Mouse (Mus musculus) hindbrain, postnatal 0 days (tissue): Measurements from ENCODE around the gene Rabif. TPM values are rescaled to one million over a fixed set of nuclear protein-coding genes. Genes with fewer than 3 reads are reported as not detected.
"Not testable (repeated sequence)": the region's sequence is repeated elsewhere in the genome, so short reads cannot be mapped to it uniquely, and the experiment has no call there.

Experiments used
- ATAC-seq: fragments of 200-750 bp; cut with Nextera tagmentation; 2 replicates; pipeline ENCODE4 v1.8.0; 2017; ENCODE audit warnings: mild to moderate bottlenecking, moderate TSS enrichment, moderate library complexity
- DNase-seq: peaks from one replicate; pipeline ENCODE4 v3.0.0-alpha.2; 2015; ENCODE audit warnings: low spot score
- H3K27ac ChIP-seq: fragments of 300-500 bp; sonication (generic); 2 replicates; pipeline ENCODE4 v1.5.1; 2014; ENCODE audit warnings: mild to moderate bottlenecking
- H3K27me3 ChIP-seq: fragments of 300-500 bp; sonication (generic); 2 replicates; pipeline ENCODE4 v1.6.1; 2014; ENCODE audit warnings: low read length, mixed read lengths; ENCODE audit not compliant: insufficient read depth
- H3K36me3 ChIP-seq: fragments of 300-500 bp; sonication (generic); 2 replicates; pipeline ENCODE4 v1.6.1; 2014; ENCODE audit warnings: low read length, mixed read lengths; ENCODE audit not compliant: insufficient read depth
- H3K4me1 ChIP-seq: fragments of 300-500 bp; sonication (generic); 2 replicates; pipeline ENCODE4 v1.6.1; 2014; ENCODE audit warnings: antibody characterized with exemption, low read length, mixed read lengths; ENCODE audit not compliant: insufficient read depth
- H3K4me2 ChIP-seq: fragments of 300-500 bp; sonication (generic); 2 replicates; pipeline ENCODE4 v1.6.1; 2014; ENCODE audit warnings: low read depth, mild to moderate bottlenecking, low read length, moderate library complexity, mixed read lengths
- H3K4me3 ChIP-seq: fragments of 300-500 bp; sonication (generic); 2 replicates; pipeline ENCODE4 v1.5.1; 2014; ENCODE audit warnings: low read length
- H3K9ac ChIP-seq: fragments of 300-500 bp; sonication (generic); replicated peaks from 2 replicates; pipeline ENCODE4 v1.6.1; 2014; ENCODE audit warnings: mild to moderate bottlenecking, low read length, moderate library complexity, mixed read lengths
- H3K9me3 ChIP-seq: fragments of 300-500 bp; sonication (generic); 2 replicates; pipeline ENCODE4 v1.6.1; 2016; ENCODE audit warnings: low read length, mixed read lengths
- CTCF ChIP-seq: IDR thresholded peaks from 2 replicates; pipeline ENCODE4 v1.5.1; 2016; ENCODE audit warnings: antibody characterized with exemption, control low read depth, low read depth
- WGBS: fragments of 180-500 bp; shearing (Covaris S2); extraction: QIAGEN DNeasy Blood & Tissue Kit; methylation state at CpG from one replicate; pipeline ENCODE4 v1.1.7; 2014; 5-methylcytosine and 5-hydroxymethylcytosine counted together
- polyA plus RNA-seq: library from polyadenylated mRNA; unstranded; fragments of >200 nt; fragmentation: Nextera tagmentation; extraction: Ambion mirVana; gene quantifications from 2 replicates; pipeline ENCODE4 v1.2.1, GENCODE M21; 2015
- total RNA-seq: library from RNA; depleted of rRNA; stranded (reverse); fragments of >200 nt; gene quantifications from 2 replicates; pipeline ENCODE4 v1.2.3, GENCODE M21; 2014; rRNA removed

Rabif gene
- 32.8 and 37.6 TPM in 2 replicates for total RNA-seq
- polyA plus RNA-seq, result 68.6 and 69.2 TPM in 2 replicates

- peak within 1 kb of the TSS; percentile 92 for H3K27ac ChIP-seq
- no peaks in the 10 kb centered on the region for H3K9me3 ChIP-seq
- peak; percentile 64 for TF ChIP-seq CTCF
- H3K4me1 ChIP-seq, result no peaks in the 10 kb centered on the region
- peak within 1 kb of the TSS; percentile 80 for H3K4me3 ChIP-seq
- H3K27me3 ChIP-seq, result no peaks in the 10 kb centered on the region
- peak within 1 kb of the TSS; percentile 75 for H3K9ac ChIP-seq
- 2% methylated on average over 56 of the region's 58 CpGs for WGBS
- peak; percentile 98 for ATAC-seq
- peak within 1 kb of the TSS; percentile 73 for H3K4me2 ChIP-seq
- H3K36me3 ChIP-seq, result peaks cover 7% of the 10 kb centered on the region; the same call in 1 of the 2 replicates
- peak; percentile 100 for DNase-seq
Measured at GRCm38 (mm10) chr1:134494428-134495215, at the start of gene Rabif. TSS of gene Rabif (plus strand) at chr1:134494648.

- no peak for DNase-seq
- ATAC-seq, result no peak
- H3K4me3 ChIP-seq, result no peak overlapping the region
- H3K9me3 ChIP-seq, result no peaks in the 10 kb centered on the region
- no peak overlapping the region for H3K9ac ChIP-seq
- no peaks in the 10 kb centered on the region for H3K36me3 ChIP-seq
- no peak overlapping the region for H3K27ac ChIP-seq
- H3K4me1 ChIP-seq, result no peaks in the 10 kb centered on the region
- TF ChIP-seq CTCF, result no peak
- no peak overlapping the region for H3K4me2 ChIP-seq
- no peaks in the 10 kb centered on the region for H3K27me3 ChIP-seq
- 85% methylated on average over 2 of the region's 2 CpGs for WGBS
Measured at GRCm38 (mm10) chr1:134445418-134445817, 49.0 kb upstream of the Rabif start.

- H3K27ac ChIP-seq, H3K4me2 ChIP-seq, H3K9me3 ChIP-seq, H3K4me3 ChIP-seq, H3K4me1 ChIP-seq, H3K36me3 ChIP-seq, H3K27me3 ChIP-seq, H3K9ac ChIP-seq, DNase-seq, ATAC-seq: not testable (repeated sequence)
- 65% methylated on average over 3 of the region's 3 CpGs for WGBS
Measured at GRCm38 (mm10) chr1:134448537-134448936, 45.9 kb upstream of the Rabif start.

GRCm38 (mm10) chr1:134450201-134450600 is 44.2 kb upstream of the Rabif start:
- no peak overlapping the region for H3K4me2 ChIP-seq
- no peaks in the 10 kb centered on the region for H3K4me1 ChIP-seq
- DNase-seq, result no peak
- no peak for ATAC-seq
- H3K9me3 ChIP-seq, result no peaks in the 10 kb centered on the region
- peak; percentile 2; the same call in 1 of the 2 replicates for TF ChIP-seq CTCF
- H3K9ac ChIP-seq, result no peak overlapping the region
- no peaks in the 10 kb centered on the region for H3K36me3 ChIP-seq
- H3K27ac ChIP-seq, result no peak overlapping the region
- no peak overlapping the region for H3K4me3 ChIP-seq
- WGBS, result 87% methylated on average over 4 of the region's 4 CpGs
- H3K27me3 ChIP-seq, result no peaks in the 10 kb centered on the region

- H3K9ac ChIP-seq, result no peak overlapping the region
- H3K9me3 ChIP-seq, result no peaks in the 10 kb centered on the region
- TF ChIP-seq CTCF, result peak; percentile 73
- no peak overlapping the region for H3K4me2 ChIP-seq
- DNase-seq, result peak; percentile 64
- H3K27me3 ChIP-seq, result no peaks in the 10 kb centered on the region
- no peak for ATAC-seq
- 49% methylated on average over 3 of the region's 3 CpGs for WGBS
- no peak overlapping the region for H3K27ac ChIP-seq
- no peaks in the 10 kb centered on the region; the same call in 1 of the 2 replicates for H3K4me1 ChIP-seq
- H3K36me3 ChIP-seq, result no peaks in the 10 kb centered on the region
- H3K4me3 ChIP-seq, result no peak overlapping the region
Measured at GRCm38 (mm10) chr1:134450986-134451385, 43.5 kb upstream of the Rabif start.

- 2% methylated on average over 60 of the region's 61 CpGs for WGBS
- Histone ChIP-seq H3K4me2 (peak within 1 kb of the TSS; percentile 69), H3K4me3 (peak within 1 kb of the TSS; percentile 99), H3K27ac (peak within 1 kb of the TSS; percentile 76), H3K27me3 (no peaks in the 10 kb centered on the region), H3K9ac (peak within 1 kb of the TSS; percentile 89), H3K4me1 (no peaks in the 10 kb centered on the region; the same call in 1 of the 2 replicates), H3K9me3 (no peaks in the 10 kb centered on the region), H3K36me3 (peaks cover 13% of the 10 kb centered on the region)
- ATAC-seq (peak; percentile 95), DNase-seq (peak; percentile 94)
- no peak; the same call in 1 of the 2 replicates for TF ChIP-seq CTCF
Measured at GRCm38 (mm10) chr1:134454904-134455824, 39.3 kb upstream of the Rabif start, which contains the start of gene Klhl12. TSS of gene Klhl12 (plus strand) at chr1:134455531.
